ENCODE assay signal across 9 mouse cellular contexts in the genomic region with DNA sequence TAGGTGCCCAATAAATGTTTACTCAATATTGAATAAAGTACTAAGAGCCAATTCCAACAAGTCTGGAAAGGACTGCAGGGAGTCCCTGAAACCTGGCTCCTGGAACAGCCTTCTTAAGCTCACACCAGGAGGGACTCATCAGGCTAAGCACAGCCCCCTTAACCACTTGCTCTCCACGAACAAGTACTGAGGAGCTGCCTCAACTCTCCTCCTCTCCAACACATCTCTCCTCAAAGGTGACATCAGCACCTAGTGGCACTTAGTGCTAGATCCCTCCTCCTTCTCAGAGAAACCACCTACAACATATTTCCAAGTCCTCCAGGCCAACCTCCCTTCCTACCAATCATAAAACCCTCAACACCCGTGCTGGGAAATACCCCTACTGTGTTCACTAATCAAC. TPM values are rescaled to one million over a fixed set of nuclear protein-coding genes. Genes with fewer than 3 reads are reported as not detected.
DNase-seq lines count a peak whose midpoint lies in the region; ATAC-seq and TF ChIP-seq lines count a peak whose summit lies in the region.
"Had no signal": no experiment of that assay in that cellular context is flagged by ENCODE, and none has a peak within 500 bp of the region (broad histone marks: within the 10 kb centered on the region; RNA-seq: fewer than 3 reads in every experiment).

No protein-coding gene starts in this region.

- peaks cover 23% of the 10 kb centered on the region for H3K36me3 ChIP-seq in hindbrain, embryonic 13.5 days
- peaks cover 20% of the 10 kb centered on the region for H3K36me3 ChIP-seq in neural tube, embryonic 12.5 days

- H3K4me3 ChIP-seq in layer of hippocampus, adult 2 months, result peak overlapping the region; percentile 78
- H3K4me3 ChIP-seq in hindbrain, embryonic 13.5 days, result peak overlapping the region; percentile 56
- peak overlapping the region; percentile 45 for H3K4me3 ChIP-seq in neural tube, embryonic 12.5 days

- H3K27ac ChIP-seq in layer of hippocampus, adult 2 months, result peak overlapping the region; percentile 89
- peak overlapping the region; percentile 66 for H3K27ac ChIP-seq in hindbrain, embryonic 13.5 days
- no peak overlapping the region for H3K27ac ChIP-seq in neural tube, embryonic 12.5 days

- 6% methylated on average over 2 of the region's 2 CpGs for WGBS in hindbrain, embryonic 13.5 days
- WGBS in neural tube, embryonic 12.5 days, result 5% methylated on average over 2 of the region's 2 CpGs

- no peak for TF ChIP-seq CTCF in layer of hippocampus, adult 2 months (conservative IDR thresholded peaks at IDR 0.05)

- peaks cover 33% of the 10 kb centered on the region for H3K4me1 ChIP-seq in hindbrain, embryonic 13.5 days (replicated peaks)
- H3K4me1 ChIP-seq in neural tube, embryonic 12.5 days, result peaks cover 14% of the 10 kb centered on the region

- peak overlapping the region; percentile 80 for H3K9ac ChIP-seq in hindbrain, embryonic 13.5 days
- H3K9ac ChIP-seq in neural tube, embryonic 12.5 days, result peak overlapping the region; percentile 55; the same call in 1 of the 2 replicates

- H3K9me3 ChIP-seq in hindbrain, embryonic 13.5 days, result no peaks in the 10 kb centered on the region
- H3K9me3 ChIP-seq in neural tube, embryonic 12.5 days, result no peaks in the 10 kb centered on the region

- ATAC-seq in hindbrain, embryonic 13.5 days (ENCODE audit: low FRiP score), result no peak
- ATAC-seq in neural tube, embryonic 12.5 days (ENCODE audit: low FRiP score, low read depth), result no peak

- H3K4me2 ChIP-seq in hindbrain, embryonic 13.5 days, result peak overlapping the region; percentile 84
- peak overlapping the region; percentile 83 for H3K4me2 ChIP-seq in neural tube, embryonic 12.5 days (replicated peaks)

- H3K27me3 ChIP-seq in hindbrain, embryonic 13.5 days, result peaks cover 4% of the 10 kb centered on the region; the same call in 1 of the 2 replicates
- H3K27me3 ChIP-seq in neural tube, embryonic 12.5 days (replicated peaks), result no peaks in the 10 kb centered on the region

- DNase-seq in layer of hippocampus, adult 2 months (ENCODE audit: low spot score in 2 of 2), result no peak
- no peak for DNase-seq in layer of hippocampus, postnatal 36 days
- DNase-seq in cerebellum, adult 9-10 months, result peak; percentile 80
- no peak for DNase-seq in frontal cortex, postnatal 36 days (ENCODE audit: low spot score in 2 of 2)
- no peak for DNase-seq in layer of hippocampus, adult 11-12 months (ENCODE audit: low spot score)
- no peak for DNase-seq in thymus, postnatal 10 days (ENCODE audit: low spot score in 2 of 2)

RNA-seq across cellular contexts. Expression of a gene that starts 10.8 kb away (rescaled TPM):
- total RNA-seq in layer of hippocampus, adult 2 months (2021), result 10 to 100 TPM; 71.9 to 79.7 TPM
- 10 to 100 TPM; 68.8 to 70.0 TPM for total RNA-seq in layer of hippocampus, postnatal 36 days (2021)
- polyA plus RNA-seq in hindbrain, embryonic 13.5 days (2015; fragmentation: Nextera tagmentation; extraction: Ambion mirVana), result 10.9 and 12.3 TPM in 2 replicates
- polyA plus RNA-seq in neural tube, embryonic 12.5 days (2016; fragmentation: Nextera tagmentation; extraction: Ambion mirVana), result 8.0 and 8.6 TPM in 2 replicates

RNA-seq across cellular contexts. Expression of a gene that starts 18.2 kb away (rescaled TPM):
- total RNA-seq in layer of hippocampus, adult 2 months (2021), result 10 to 100 TPM; 73.5 to 76.7 TPM
- total RNA-seq in layer of hippocampus, postnatal 36 days (2021), result 10 to 100 TPM; 70.5 to 75.0 TPM
- 122 and 128 TPM in 2 replicates for polyA plus RNA-seq in hindbrain, embryonic 13.5 days (2015; fragmentation: Nextera tagmentation; extraction: Ambion mirVana)
- polyA plus RNA-seq in neural tube, embryonic 12.5 days (2016; fragmentation: Nextera tagmentation; extraction: Ambion mirVana), result 110 and 114 TPM in 2 replicates

RNA-seq across cellular contexts. Expression of a gene that starts 42.2 kb away (rescaled TPM):
- not detected for total RNA-seq in layer of hippocampus, adult 2 months (2021)
- total RNA-seq in layer of hippocampus, postnatal 36 days (2021), result not detected
- polyA plus RNA-seq in hindbrain, embryonic 13.5 days (2015; fragmentation: Nextera tagmentation; extraction: Ambion mirVana), result not detected in 2 replicates
- not detected in 2 replicates for polyA plus RNA-seq in neural tube, embryonic 12.5 days (2016; fragmentation: Nextera tagmentation; extraction: Ambion mirVana)
- total RNA-seq: hematopoietic stem cell, adult 5-6 weeks had no signal

RNA-seq across cellular contexts. Expression of a gene that starts 53.8 kb away (rescaled TPM):
- total RNA-seq in layer of hippocampus, adult 2 months (2021), result not detected
- not detected for total RNA-seq in layer of hippocampus, postnatal 36 days (2021)
- polyA plus RNA-seq in hindbrain, embryonic 13.5 days (2015; fragmentation: Nextera tagmentation; extraction: Ambion mirVana), result 3.6 and 3.8 TPM in 2 replicates
- polyA plus RNA-seq in neural tube, embryonic 12.5 days (2016; fragmentation: Nextera tagmentation; extraction: Ambion mirVana), result 35.7 and 44.8 TPM in 2 replicates
- total RNA-seq: hematopoietic stem cell, adult 5-6 weeks had no signal
